Mouse (Mus musculus) liver, embryonic 13.5 days (tissue): ENCODE data around the gene Nudt15. TPM values are rescaled to one million over a fixed set of nuclear protein-coding genes. Genes with fewer than 3 reads are reported as not detected.
"Not testable (repeated sequence)": the region's sequence is repeated elsewhere in the genome, so short reads cannot be mapped to it uniquely, and the experiment has no call there.

ENCODE experiments used
- ATAC-seq: fragments of 200-750 bp; cut with Nextera tagmentation; 2 replicates; pipeline ENCODE4 v1.8.0; 2017; ENCODE audit warnings: low read depth, mild to moderate bottlenecking, moderate number of reproducible peaks, moderate library complexity
- DNase-seq: peaks from one replicate; pipeline ENCODE4 v3.0.0; 2022
- H3K27ac ChIP-seq: fragments of 300-500 bp; sonication (generic); 2 replicates; pipeline ENCODE4 v1.5.1; 2015; ENCODE audit warnings: moderate library complexity, mild to moderate bottlenecking, inconsistent platforms
- H3K27me3 ChIP-seq: fragments of 300-500 bp; sonication (generic); 2 replicates; pipeline ENCODE4 v1.6.1; 2015; ENCODE audit warnings: mild to moderate bottlenecking, inconsistent platforms
- H3K36me3 ChIP-seq: fragments of 300-500 bp; sonication (generic); 2 replicates; pipeline ENCODE4 v1.6.1; 2015; ENCODE audit warnings: mild to moderate bottlenecking, inconsistent platforms
- H3K4me1 ChIP-seq: fragments of 300-500 bp; sonication (generic); replicated peaks from 2 replicates; pipeline ENCODE4 v1.6.1; 2015; ENCODE audit warnings: inconsistent platforms
- H3K4me2 ChIP-seq: fragments of 300-500 bp; sonication (generic); 2 replicates; pipeline ENCODE4 v1.6.1; 2015; ENCODE audit warnings: inconsistent platforms, mild to moderate bottlenecking, moderate library complexity
- H3K4me3 ChIP-seq: fragments of 300-500 bp; sonication (generic); replicated peaks from 2 replicates; pipeline ENCODE4 v1.5.1; 2015; ENCODE audit warnings: mild to moderate bottlenecking, inconsistent platforms
- H3K9ac ChIP-seq: fragments of 300-500 bp; sonication (generic); 2 replicates; pipeline ENCODE4 v1.6.1; 2015; ENCODE audit warnings: mild to moderate bottlenecking, inconsistent platforms
- H3K9me3 ChIP-seq: fragments of 300-500 bp; sonication (generic); replicated peaks from 2 replicates; pipeline ENCODE4 v1.6.1; 2016; ENCODE audit warnings: inconsistent platforms
- WGBS: fragments of 180-500 bp; shearing (Covaris S2); methylation state at CpG from one replicate; pipeline ENCODE4 v1.1.7; 2015; ENCODE audit not compliant: insufficient replicate concordance; 5-methylcytosine and 5-hydroxymethylcytosine counted together
- polyA plus RNA-seq: library from polyadenylated mRNA; unstranded; fragments of >200 nt; fragmentation: Nextera tagmentation; extraction: Ambion mirVana; gene quantifications from 2 replicates; pipeline ENCODE4 v1.2.1, GENCODE M21; 2015

The Nudt15 gene
- polyA plus RNA-seq, 1 experiment from 2014 or later, result 4.2 TPM

GRCm38 (mm10) chr14:73550291-73550690, 2.2 kb upstream of the Nudt15 start:
- H3K9ac ChIP-seq, result no peak overlapping the region
- H3K36me3 ChIP-seq, result peaks cover under 1% of the 10 kb centered on the region; the same call in 1 of the 2 replicates
- DNase-seq (no peak), ATAC-seq (no peak)
- H3K9me3 ChIP-seq, result no peaks in the 10 kb centered on the region
- peaks cover 26% of the 10 kb centered on the region for H3K4me1 ChIP-seq
- no peaks in the 10 kb centered on the region for H3K27me3 ChIP-seq
- H3K4me3 ChIP-seq, result no peak overlapping the region
- WGBS, result 49% methylated on average over 3 of the region's 3 CpGs
- H3K4me2 ChIP-seq, result no peak overlapping the region
- no peak overlapping the region for H3K27ac ChIP-seq

GRCm38 (mm10) chr14:73547034-73547433, 1.0 kb downstream of the Nudt15 start:
- no peak for ATAC-seq
- H3K27ac ChIP-seq, result no peak overlapping the region
- no peak for DNase-seq
- no peak overlapping the region for H3K4me2 ChIP-seq
- H3K4me3 ChIP-seq, result no peak overlapping the region
- H3K27me3 ChIP-seq, result no peaks in the 10 kb centered on the region
- no peak overlapping the region for H3K9ac ChIP-seq
- WGBS, result 27% methylated on average over 4 of the region's 4 CpGs
- no peaks in the 10 kb centered on the region for H3K36me3 ChIP-seq
- H3K4me1 ChIP-seq, result peaks cover under 1% of the 10 kb centered on the region; the same call in 1 of the 2 replicates
- H3K9me3 ChIP-seq, result no peaks in the 10 kb centered on the region

- Histone ChIP-seq H3K9me3 (no peaks in the 10 kb centered on the region), H3K36me3 (no peaks in the 10 kb centered on the region), H3K4me1 (no peaks in the 10 kb centered on the region), H3K4me2 (no peak overlapping the region), H3K4me3 (no peak overlapping the region), H3K27me3 (no peaks in the 10 kb centered on the region), H3K9ac (no peak overlapping the region), H3K27ac (no peak overlapping the region)
- DNase-seq (no peak), ATAC-seq (no peak)
- WGBS, result 62% methylated on average over 6 of the region's 6 CpGs
These were observed 4.3 kb downstream of the Nudt15 start for GRCm38 (mm10) chr14:73543781-73544180.

- Histone ChIP-seq H3K9me3 (no peaks in the 10 kb centered on the region), H3K4me2 (no peak overlapping the region), H3K27me3 (no peaks in the 10 kb centered on the region), H3K36me3 (no peaks in the 10 kb centered on the region), H3K4me3 (no peak overlapping the region), H3K9ac (no peak overlapping the region), H3K27ac (no peak overlapping the region), H3K4me1 (no peaks in the 10 kb centered on the region)
- ATAC-seq, result no peak
- 70% methylated on average over 2 of the region's 2 CpGs for WGBS
- no peak for DNase-seq
These were observed 12.4 kb downstream of the Nudt15 start for GRCm38 (mm10) chr14:73535641-73536040.

- Histone ChIP-seq H3K4me1 (no peaks in the 10 kb centered on the region), H3K4me2 (no peak overlapping the region), H3K4me3 (no peak overlapping the region), H3K9ac (no peak overlapping the region), H3K36me3 (no peaks in the 10 kb centered on the region), H3K27ac (no peak overlapping the region), H3K27me3 (no peaks in the 10 kb centered on the region), H3K9me3 (no peaks in the 10 kb centered on the region)
- no peak for DNase-seq
- WGBS, result 59% methylated on average over 6 of the region's 6 CpGs
- no peak for ATAC-seq
These were observed 14.1 kb downstream of the Nudt15 start for GRCm38 (mm10) chr14:73533755-73534465.

GRCm38 (mm10) chr14:73528661-73529060, 19.4 kb downstream of the Nudt15 start:
- H3K4me2 ChIP-seq, H3K36me3 ChIP-seq, H3K4me1 ChIP-seq, H3K4me3 ChIP-seq, ATAC-seq, H3K9me3 ChIP-seq, DNase-seq, H3K27me3 ChIP-seq, H3K9ac ChIP-seq, H3K27ac ChIP-seq: not testable (repeated sequence)
- WGBS, result 66% methylated on average over 3 of the region's 3 CpGs

- Histone ChIP-seq H3K36me3 (no peaks in the 10 kb centered on the region), H3K4me2 (peak within 1 kb of the TSS; percentile 67), H3K4me3 (peak within 1 kb of the TSS; percentile 64), H3K27ac (peak within 1 kb of the TSS; percentile 77), H3K9ac (peak within 1 kb of the TSS; percentile 69), H3K9me3 (no peaks in the 10 kb centered on the region), H3K4me1 (peaks cover 6% of the 10 kb centered on the region), H3K27me3 (no peaks in the 10 kb centered on the region)
- DNase-seq, result peak; percentile 85
- peak; percentile 100 for ATAC-seq
- WGBS, result under 1% methylated on average over 41 of the region's 41 CpGs
These were observed 23.1 kb downstream of the Nudt15 start, which contains the start of gene Sucla2 for GRCm38 (mm10) chr14:73524766-73525448. Gene Sucla2, plus strand, starts transcription at chr14:73525319.

- no peak for DNase-seq
- ATAC-seq, result no peak
- Histone ChIP-seq H3K9me3 (no peaks in the 10 kb centered on the region), H3K4me1 (peaks cover 6% of the 10 kb centered on the region), H3K36me3 (no peaks in the 10 kb centered on the region), H3K4me3 (peak overlapping the region; percentile 64), H3K27ac (no peak overlapping the region), H3K9ac (peak overlapping the region; percentile 66; the same call in 1 of the 2 replicates), H3K27me3 (no peaks in the 10 kb centered on the region), H3K4me2 (peak overlapping the region; percentile 67)
- WGBS, result 45% methylated on average over 3 of the region's 3 CpGs
These were observed 23.9 kb downstream of the Nudt15 start for GRCm38 (mm10) chr14:73524136-73524535.

- Histone ChIP-seq H3K9ac (peak within 1 kb of the TSS; percentile 90), H3K27me3 (no peaks in the 10 kb centered on the region), H3K27ac (peak within 1 kb of the TSS; percentile 63), H3K9me3 (no peaks in the 10 kb centered on the region), H3K36me3 (peaks cover 21% of the 10 kb centered on the region), H3K4me1 (peaks cover 36% of the 10 kb centered on the region), H3K4me2 (peak within 1 kb of the TSS; percentile 94), H3K4me3 (peak within 1 kb of the TSS; percentile 99)
- WGBS, result under 1% methylated on average over 40 of the region's 41 CpGs
- DNase-seq (peak; percentile 91), ATAC-seq (peak; percentile 89)
These were observed 38.1 kb downstream of the Nudt15 start, which contains the start of gene Med4 for GRCm38 (mm10) chr14:73509765-73510423. Gene Med4, plus strand, starts transcription at chr14:73510025.

- ATAC-seq, result no peak
- Histone ChIP-seq H3K36me3 (peaks cover 14% of the 10 kb centered on the region), H3K9ac (no peak overlapping the region), H3K27ac (no peak overlapping the region), H3K4me1 (peaks cover 36% of the 10 kb centered on the region), H3K4me3 (no peak overlapping the region), H3K27me3 (no peaks in the 10 kb centered on the region), H3K4me2 (no peak overlapping the region), H3K9me3 (no peaks in the 10 kb centered on the region)
- DNase-seq, result no peak
- WGBS, result 79% methylated on average over 6 of the region's 6 CpGs
These were observed 39.2 kb downstream of the Nudt15 start for GRCm38 (mm10) chr14:73508630-73509395.
